Mouse (Mus musculus) myocyte (in vitro differentiated cells): Measurements from ENCODE around the gene Tnfaip1. TPM values are rescaled to one million over a fixed set of nuclear protein-coding genes. Genes with fewer than 3 reads are reported as not detected.

Experiments
- H3K27me3 ChIP-seq: one replicate; pipeline ENCODE4 v1.6.1; 2011; ENCODE audit not compliant: control insufficient read depth, insufficient read depth, insufficient read length
- H3K36me3 ChIP-seq: one replicate; pipeline ENCODE4 v1.6.1; 2011; ENCODE audit not compliant: control insufficient read depth, insufficient read depth
- H3K4me2 ChIP-seq: one replicate; pipeline ENCODE4 v1.6.1; 2011; ENCODE audit warnings: low read depth, control low read depth
- H3K4me3 ChIP-seq: one replicate; pipeline ENCODE4 v1.5.1; 2011; ENCODE audit warnings: mild to moderate bottlenecking, control low read depth, moderate library complexity
- H3K79me2 ChIP-seq: one replicate; pipeline ENCODE4 v1.6.1; 2011; ENCODE audit not compliant: control insufficient read depth, insufficient read depth
- H3ac ChIP-seq: one replicate; pipeline ENCODE4 v1.6.1; 2011; ENCODE audit not compliant: control insufficient read depth, insufficient read length
- CEBPB ChIP-seq: IDR thresholded peaks from 2 replicates; pipeline ENCODE4 v1.6.1; 2011; ENCODE audit warnings: mild to moderate bottlenecking, moderate library complexity; ENCODE audit not compliant: poor library complexity, insufficient read depth, severe bottlenecking
- E2F4 ChIP-seq: IDR thresholded peaks from one replicate; pipeline ENCODE4 v1.6.1; 2011; ENCODE audit warnings: mild to moderate bottlenecking, control low read depth, moderate library complexity; ENCODE audit not compliant: insufficient read depth
- MYOD1 ChIP-seq, 3 experiments: IDR thresholded peaks; one replicate each; pipeline ENCODE4 v1.6.1; 2011; ENCODE audit warnings: control low read depth in 2 of 3, low read depth in 2 of 3, mild to moderate bottlenecking in 2 of 3, moderate library complexity in 1 of 3; ENCODE audit not compliant: insufficient read length in 2 of 3, control insufficient read depth in 1 of 3
- MYOG ChIP-seq, 3 experiments: IDR thresholded peaks; one replicate each; pipeline ENCODE4 v1.6.1; 2011; ENCODE audit warnings: control low read depth in 2 of 3, low read depth in 2 of 3, mild to moderate bottlenecking in 2 of 3; ENCODE audit not compliant: insufficient read length in 2 of 3, control insufficient read depth in 1 of 3, insufficient read depth in 1 of 3
- POLR2A ChIP-seq: IDR thresholded peaks from one replicate; pipeline ENCODE4 v1.6.1; 2011; ENCODE audit warnings: low read depth, mild to moderate bottlenecking, control low read depth, moderate library complexity; ENCODE audit not compliant: insufficient read length
- POLR2AphosphoS2 ChIP-seq: IDR thresholded peaks from one replicate; pipeline ENCODE4 v1.6.1; 2011; ENCODE audit warnings: low read depth, control low read depth; ENCODE audit not compliant: insufficient read length
- REST ChIP-seq: IDR thresholded peaks from one replicate; pipeline ENCODE4 v1.6.1; 2011; ENCODE audit warnings: mild to moderate bottlenecking, control low read depth, moderate library complexity; ENCODE audit not compliant: insufficient read depth, insufficient read length
- SRF ChIP-seq: IDR thresholded peaks from one replicate; pipeline ENCODE4 v1.6.1; 2011; ENCODE audit warnings: low read depth; ENCODE audit not compliant: control insufficient read depth, insufficient read length
- TCF12 ChIP-seq: IDR thresholded peaks from one replicate; pipeline ENCODE4 v1.6.1; 2011; ENCODE audit warnings: mild to moderate bottlenecking, control low read depth; ENCODE audit not compliant: poor library complexity, insufficient read depth, severe bottlenecking
- TCF3 ChIP-seq: IDR thresholded peaks from one replicate; pipeline ENCODE4 v1.6.1; 2011; ENCODE audit warnings: low read depth, control low read depth; ENCODE audit not compliant: insufficient read length
- USF1 ChIP-seq: IDR thresholded peaks from one replicate; pipeline ENCODE4 v1.6.1; 2011; ENCODE audit warnings: low read depth, mild to moderate bottlenecking, control low read depth, moderate library complexity
- polyA plus RNA-seq: library from polyadenylated mRNA; unstranded; fragments of >200 nt; fragmentation: generic; extraction: Trizol; gene quantifications from one replicate; pipeline ENCODE4 v1.2.1, GENCODE M21; 2012; ENCODE audit warnings: missing spikeins

The Tnfaip1 gene
- polyA plus RNA-seq, 1 experiment: 59.3 TPM

DNA sequence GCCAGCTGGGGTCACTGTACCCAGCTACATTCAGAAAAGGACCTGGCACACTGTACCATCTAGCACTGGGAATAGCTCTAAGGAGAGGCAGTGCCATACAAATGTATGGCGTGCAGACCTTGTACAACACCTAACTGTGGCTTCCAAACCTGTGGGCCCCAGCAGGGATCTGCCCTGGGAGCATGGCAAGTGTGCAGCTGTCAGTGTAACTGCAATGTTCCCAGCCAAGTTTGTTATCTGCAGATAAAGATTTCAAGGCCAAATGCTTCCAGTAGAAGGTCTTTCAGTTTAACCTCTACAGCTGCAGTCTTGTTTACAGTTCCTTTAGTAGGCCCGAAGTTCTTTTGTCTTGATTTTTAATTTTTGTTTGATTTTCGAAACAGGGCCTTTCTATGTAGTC is 19.5 kb upstream of the Tnfaip1 start:
- no peak overlapping the region for H3K4me2 ChIP-seq
- no peaks in the 10 kb centered on the region for H3K27me3 ChIP-seq
- H3K36me3 ChIP-seq: no peaks in the 10 kb centered on the region
- TF ChIP-seq POLR2A (no peak), MYOG (IDR thresholded peaks at IDR 0.05; ENCODE audit: control insufficient read depth in 1 of 3, insufficient read depth in 1 of 3, insufficient read length in 2 of 3, low read depth in 2 of 3) (peak in 1 of 3 experiments; percentile 31), CEBPB (no peak), POLR2AphosphoS2 (no peak)
- no peaks in the 10 kb centered on the region for H3K79me2 ChIP-seq
- no peak overlapping the region for H3K4me3 ChIP-seq
- no peak overlapping the region for H3ac ChIP-seq

GRCm38 (mm10) chr11:78551059-78551398 is 14.9 kb upstream of the Tnfaip1 start:
- H3K4me2 ChIP-seq: peak overlapping the region; percentile 82
- H3K4me3 ChIP-seq: peak overlapping the region; percentile 63
- H3K36me3 ChIP-seq: peaks cover 5% of the 10 kb centered on the region
- H3K79me2 ChIP-seq: peaks cover 43% of the 10 kb centered on the region
- no peak for TF ChIP-seq MYOG (IDR thresholded peaks at IDR 0.05; ENCODE audit: control insufficient read depth in 1 of 3, insufficient read depth in 1 of 3, insufficient read length in 2 of 3, low read depth in 2 of 3)
- TF ChIP-seq CEBPB: no peak
- TF ChIP-seq USF1: no peak
- H3ac ChIP-seq: no peak overlapping the region
- no peaks in the 10 kb centered on the region for H3K27me3 ChIP-seq

DNA sequence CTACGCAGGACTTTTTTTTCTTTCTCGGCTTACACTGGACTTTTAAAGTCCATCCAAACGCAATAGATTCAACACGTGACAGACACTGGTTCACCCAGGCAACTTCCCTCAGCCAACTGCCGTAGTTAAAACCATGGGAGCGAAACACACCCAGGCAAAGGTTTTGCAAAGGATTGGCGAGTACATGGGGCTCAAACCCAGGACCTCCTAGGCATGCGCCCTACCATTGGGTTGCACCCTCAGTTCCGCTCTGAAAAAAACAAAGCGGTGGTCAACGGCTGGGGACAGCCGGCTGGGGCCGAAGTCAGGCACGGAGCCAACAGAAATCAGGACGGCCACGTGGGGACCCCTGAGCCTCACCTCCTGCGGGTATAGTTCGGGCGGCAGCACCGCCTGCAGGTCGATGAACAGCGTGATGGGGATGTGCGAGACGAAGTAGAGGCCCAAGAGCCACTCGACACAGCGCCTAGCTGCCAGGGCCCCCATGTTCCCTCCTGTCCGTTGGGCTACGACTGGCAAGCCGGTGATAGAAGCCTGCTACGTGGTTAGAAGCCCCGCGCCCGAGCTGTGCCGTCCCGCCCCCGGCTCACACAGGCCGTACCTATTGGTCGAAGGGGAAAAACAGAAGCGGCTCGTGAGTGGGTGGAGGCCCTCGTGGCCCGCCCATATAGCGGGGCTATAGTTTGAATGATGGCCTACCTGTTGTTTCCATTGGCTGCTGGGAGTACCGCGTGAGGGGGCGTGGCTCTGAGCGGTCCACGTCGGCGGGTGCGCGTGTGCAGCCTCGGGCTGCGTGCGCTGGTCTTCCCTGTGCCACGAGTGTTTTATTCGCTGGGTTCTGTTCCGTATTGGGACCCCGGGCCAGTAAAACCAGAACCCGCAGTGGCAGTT is 14.3 kb upstream of the Tnfaip1 start, which contains the start of gene Tmem97:
Gene Tmem97, minus strand, starts transcription at position 610 of the 891 bp plus-strand sequence.
- H3K79me2 ChIP-seq: peaks cover 49% of the 10 kb centered on the region
- peaks cover 8% of the 10 kb centered on the region for H3K36me3 ChIP-seq
- no peaks in the 10 kb centered on the region for H3K27me3 ChIP-seq
- peak within 1 kb of the TSS; percentile 82 for H3K4me2 ChIP-seq
- peak within 1 kb of the TSS; percentile 43 for H3ac ChIP-seq
- TF ChIP-seq POLR2A (peak; percentile 90), MYOG (IDR thresholded peaks at IDR 0.05; ENCODE audit: control insufficient read depth in 1 of 3, insufficient read depth in 1 of 3, insufficient read length in 2 of 3, low read depth in 2 of 3) (peak in 1 of 3 experiments; percentile 26), SRF (peak; percentile 75), USF1 (peak; percentile 77), POLR2AphosphoS2 (peak; percentile 85), REST (no peak), MYOD1 (IDR thresholded peaks at IDR 0.05; ENCODE audit: control insufficient read depth in 1 of 3, insufficient read length in 2 of 3, low read depth in 2 of 3) (peak in 1 of 3 experiments; percentile 11), E2F4 (peak; percentile 76), TCF12 (no peak)
- H3K4me3 ChIP-seq: peak within 1 kb of the TSS; percentile 63

GRCm38 (mm10) chr11:78549491-78549987 is 13.4 kb upstream of the Tnfaip1 start:
- Histone ChIP-seq H3K36me3 (peaks cover 13% of the 10 kb centered on the region), H3K4me3 (peak overlapping the region; percentile 63), H3K4me2 (peak overlapping the region; percentile 82), H3K27me3 (no peaks in the 10 kb centered on the region), H3K79me2 (peaks cover 58% of the 10 kb centered on the region), H3ac (peak overlapping the region; percentile 43)
- no peak for TF ChIP-seq POLR2A
- no peak for TF ChIP-seq TCF3
- TF ChIP-seq CEBPB: no peak
- no peak for TF ChIP-seq USF1
- no peak for TF ChIP-seq TCF12
- no peak for TF ChIP-seq SRF
- TF ChIP-seq MYOD1 (IDR thresholded peaks at IDR 0.05; ENCODE audit: control insufficient read depth in 1 of 3, insufficient read length in 2 of 3, low read depth in 2 of 3): no peak
- no peak for TF ChIP-seq REST
- no peak for TF ChIP-seq E2F4

- peaks cover 72% of the 10 kb centered on the region for H3K79me2 ChIP-seq
- H3K36me3 ChIP-seq: peaks cover 24% of the 10 kb centered on the region
- no peak overlapping the region for H3ac ChIP-seq
- H3K4me2 ChIP-seq: peak overlapping the region; percentile 82
- H3K4me3 ChIP-seq: peak overlapping the region; percentile 63
- no peaks in the 10 kb centered on the region for H3K27me3 ChIP-seq
- TF ChIP-seq CEBPB (0 out of 2 replicates have a peak, but pooled peaks have one; percentile 32), MYOD1 (IDR thresholded peaks at IDR 0.05; ENCODE audit: control insufficient read depth in 1 of 3, insufficient read length in 2 of 3, low read depth in 2 of 3) (no peak)
These were observed 11.8 kb upstream of the Tnfaip1 start for GRCm38 (mm10) chr11:78547718-78548460.
